Mouse (Mus musculus): ENCODE results near the gene Cyth1. TPM values are rescaled to one million over a fixed set of nuclear protein-coding genes. Genes with fewer than 3 reads are reported as not detected.

Gene Cyth1
- total and polyA plus RNA-seq, 3 experiments: 13.2 to 13.6 TPM; not detected in 1

GRCm38 (mm10) chr11:118168714-118169113 is 79.7 kb downstream of the Cyth1 start:
- Histone ChIP-seq H3K36me3 (ENCODE audit: control insufficient read depth in 1 of 2, insufficient read depth in 2 of 2, low read length in 2 of 2) (no peaks in the 10 kb centered on the region), H3K79me2 (ENCODE audit: control insufficient read depth, insufficient read depth, low read length, poor library complexity) (no peaks in the 10 kb centered on the region), H3K4me1 (ENCODE audit: control insufficient read depth in 1 of 2, insufficient read depth in 2 of 2, low read length in 2 of 2) (no peaks in the 10 kb centered on the region), H3K4me3 (ENCODE audit: control insufficient read depth in 1 of 2, insufficient read depth in 1 of 2, low read depth in 2 of 2, low read length in 2 of 2) (no peak overlapping the region), H3K27me3 (ENCODE audit: control insufficient read depth in 1 of 2, insufficient read depth in 2 of 2, low read length in 2 of 2) (no peaks in the 10 kb centered on the region), H3K27ac (ENCODE audit: control insufficient read depth, low read depth, low read length) (no peak overlapping the region), H3K9me3 (replicated peaks; ENCODE audit: insufficient read depth, low read length) (no peaks in the 10 kb centered on the region), H3K9ac (ENCODE audit: control insufficient read depth, low read depth, low read length, poor library complexity, severe bottlenecking) (no peak overlapping the region)
- no peak for DNase-seq (ENCODE audit: low read depth, low spot score)
- TF ChIP-seq HCFC1 (IDR thresholded peaks at IDR 0.05; ENCODE audit: low read depth, low read length): no peak
- TF ChIP-seq ZC3H11A (IDR thresholded peaks at IDR 0.05; ENCODE audit: low read depth, low read length): no peak
- TF ChIP-seq TCF12 (IDR thresholded peaks at IDR 0.05; ENCODE audit: low read depth, low read length): no peak
- TF ChIP-seq NRF1 (IDR thresholded peaks at IDR 0.05; ENCODE audit: insufficient read depth, low read depth, low read length, poor library complexity, severe bottlenecking): no peak

DNA sequence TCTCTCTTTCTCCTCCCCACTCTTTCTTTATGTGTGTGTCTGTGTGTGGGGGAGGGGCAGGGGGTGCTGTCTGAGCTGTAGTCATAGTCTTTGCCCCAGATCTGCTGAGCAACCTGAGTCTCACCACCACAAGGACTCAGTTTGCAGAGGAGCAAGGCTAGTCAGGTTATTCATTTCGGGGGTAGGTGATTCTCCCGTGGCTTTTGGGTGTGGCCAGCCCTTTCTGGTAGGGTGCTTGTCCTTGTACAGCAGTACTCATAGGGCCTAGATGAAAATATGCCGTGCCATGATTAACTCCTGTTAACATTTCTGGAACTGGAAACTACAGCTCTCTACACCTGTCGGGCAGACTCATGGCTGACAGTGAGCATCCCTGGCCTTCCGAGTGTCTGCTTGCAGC is 81.8 kb downstream of the Cyth1 start:
- no peak overlapping the region for H3K9ac ChIP-seq (ENCODE audit: control insufficient read depth, low read depth, low read length, poor library complexity, severe bottlenecking)
- H3K27ac ChIP-seq (ENCODE audit: control insufficient read depth, low read depth, low read length): no peak overlapping the region
- TF ChIP-seq JUND (IDR thresholded peaks at IDR 0.05; ENCODE audit: low read depth, low read length) (no peak), NELFE (IDR thresholded peaks at IDR 0.05; ENCODE audit: low read depth, low read length) (no peak), KAT2A (conservative IDR thresholded peaks at IDR 0.05; ENCODE audit: low read depth, low read length) (no peak), POLR2AphosphoS5 (IDR thresholded peaks at IDR 0.05; ENCODE audit: borderline replicate concordance, low read depth, low read length) (no peak), ELF1 (IDR thresholded peaks at IDR 0.05; ENCODE audit: low read depth, low read length) (no peak), HCFC1 (IDR thresholded peaks at IDR 0.05; ENCODE audit: low read depth, low read length) (no peak), POLR2A (IDR thresholded peaks at IDR 0.05; ENCODE audit: control insufficient read depth in 1 of 2, insufficient read depth in 1 of 2, low read depth in 1 of 2, low read length in 2 of 2, poor library complexity in 1 of 2) (no peak), ETS1 (IDR thresholded peaks at IDR 0.05; ENCODE audit: low read depth, low read length) (no peak), CHD1 (IDR thresholded peaks at IDR 0.05; ENCODE audit: low read depth, low read length) (no peak), RAD21 (IDR thresholded peaks at IDR 0.05; ENCODE audit: low read depth, low read length) (no peak), MYB (IDR thresholded peaks at IDR 0.05; ENCODE audit: low read depth, low read length) (no peak), BHLHE40 (IDR thresholded peaks at IDR 0.05; ENCODE audit: borderline replicate concordance, low read depth, low read length) (no peak), ZNF384 (IDR thresholded peaks at IDR 0.05; ENCODE audit: low read depth, low read length) (no peak)
- H3K27me3 ChIP-seq (ENCODE audit: control insufficient read depth in 1 of 2, insufficient read depth in 2 of 2, low read length in 2 of 2): no peaks in the 10 kb centered on the region
- no peaks in the 10 kb centered on the region for H3K9me3 ChIP-seq (replicated peaks; ENCODE audit: insufficient read depth, low read length)
- no peaks in the 10 kb centered on the region for H3K36me3 ChIP-seq (ENCODE audit: control insufficient read depth in 1 of 2, insufficient read depth in 2 of 2, low read length in 2 of 2)
- no peaks in the 10 kb centered on the region for H3K4me1 ChIP-seq (ENCODE audit: control insufficient read depth in 1 of 2, insufficient read depth in 2 of 2, low read length in 2 of 2)
- H3K79me2 ChIP-seq (ENCODE audit: control insufficient read depth, insufficient read depth, low read length, poor library complexity): no peaks in the 10 kb centered on the region
- H3K4me3 ChIP-seq (ENCODE audit: control insufficient read depth in 1 of 2, insufficient read depth in 1 of 2, low read depth in 2 of 2, low read length in 2 of 2): no peak overlapping the region
- DNase-seq (ENCODE audit: low read depth, low spot score): no peak

Data from MEL (cell line).